Mouse (Mus musculus): ENCODE measurements around the gene Mpzl1. TPM values are rescaled to one million over a fixed set of nuclear protein-coding genes. Genes with fewer than 3 reads are reported as not detected.

The Mpzl1 gene
- total RNA-seq, 2 experiments from 2014 or later, result 33.3 to 34.1 TPM

DNA sequence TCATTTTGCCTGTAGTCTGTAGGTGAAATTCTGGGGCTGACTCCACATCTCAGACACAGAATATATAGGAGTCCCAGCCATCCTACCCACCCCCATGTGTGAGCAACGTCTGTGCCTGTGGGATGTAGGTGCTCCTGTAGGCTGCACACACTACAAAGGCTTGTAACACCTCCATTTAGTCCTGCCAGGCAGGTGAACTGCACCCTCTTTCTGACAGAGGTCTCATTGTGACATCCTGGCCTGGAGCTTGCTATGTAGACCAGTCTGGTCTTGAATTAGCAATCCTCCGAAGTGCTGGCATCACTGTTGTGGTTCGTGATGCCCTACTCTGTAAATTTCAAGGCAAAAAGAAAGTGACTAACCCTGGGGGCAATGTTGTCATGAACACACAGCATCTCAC is 26.9 kb upstream of the Mpzl1 start:
- intact Hi-C loops (cut with DNase I), result loop anchor here (2.0 to 10.0 kb wide), 3 partner anchors 18 to 334 kb away; no protein-coding TSS in a partner anchor
- no peak for DNase-seq

DNA sequence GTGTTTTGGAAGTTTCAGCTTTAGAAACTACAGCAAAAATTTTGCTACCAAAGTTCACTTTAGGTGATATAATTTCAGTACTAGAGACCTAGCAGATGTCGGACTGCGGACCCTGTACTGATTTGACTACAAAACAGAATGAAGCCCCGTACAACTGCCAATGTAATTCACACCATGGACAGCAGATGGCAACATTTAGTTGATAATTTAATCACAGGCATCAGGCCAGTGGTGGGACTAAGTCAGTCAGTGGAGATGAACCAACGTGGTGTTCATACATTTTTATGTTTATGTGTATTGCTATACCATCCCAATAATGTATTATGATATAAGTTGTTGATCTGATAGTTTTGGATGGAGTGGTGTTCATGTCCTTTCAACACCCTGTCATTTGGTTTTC is 26.4 kb upstream of the Mpzl1 start:
- DNase-seq, result peak; percentile 54 to 79
- intact Hi-C loops (cut with DNase I), result loop anchor here (1.0 to 10.0 kb wide), 4 partner anchors 18 to 334 kb away; no protein-coding TSS in a partner anchor

DNA sequence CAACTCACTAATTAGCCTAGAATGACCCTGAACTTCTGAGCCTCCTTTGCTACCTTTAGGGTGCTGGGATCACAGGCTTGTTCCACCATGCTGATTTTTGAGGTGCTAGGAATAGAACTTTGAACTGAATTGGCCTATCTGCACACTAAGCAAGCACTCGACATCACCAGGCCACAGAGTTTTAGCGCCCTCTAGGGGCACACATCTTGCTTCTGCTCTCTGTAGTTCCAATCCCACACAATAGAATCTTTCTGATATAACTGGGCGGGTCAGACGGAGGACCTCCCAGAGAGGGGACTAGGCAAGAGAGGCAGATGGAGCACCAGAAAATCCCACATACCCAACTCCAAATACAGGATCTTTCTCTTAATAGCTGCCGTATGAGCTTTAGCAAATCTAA is 24.3 kb upstream of the Mpzl1 start:
- peak; percentile 74 to 83 for DNase-seq
- intact Hi-C loops (cut with DNase I), result loop anchor here (1.0 to 10.0 kb wide), 3 partner anchors 48 to 274 kb away; no protein-coding TSS in a partner anchor

DNA sequence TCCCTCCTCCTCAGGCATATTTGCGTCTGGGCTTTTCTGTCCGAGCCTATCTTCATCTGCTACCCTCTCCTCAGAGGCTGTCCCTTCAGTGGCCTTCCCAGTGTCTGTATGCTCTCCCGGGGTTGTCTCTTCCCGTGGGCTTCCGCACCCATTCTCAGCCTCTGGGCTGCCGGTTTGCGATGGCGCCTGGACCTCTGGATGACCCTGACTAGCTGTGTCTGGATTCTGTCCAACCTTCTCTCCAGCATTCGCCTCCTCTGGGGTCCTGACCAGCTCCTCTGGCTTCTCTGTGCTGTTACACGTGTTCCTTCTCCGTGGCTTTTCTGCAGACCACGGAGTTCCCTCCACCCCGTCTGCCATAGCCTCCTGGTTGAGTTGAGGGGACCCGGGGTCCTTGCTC is 21.1 kb upstream of the Mpzl1 start:
- intact Hi-C loops (cut with DNase I), result loop anchor here (10.0 kb wide), 1 partner anchor 271 kb away; no protein-coding TSS in a partner anchor
- peak in 1 of 2 experiments; percentile 39 for DNase-seq

DNA sequence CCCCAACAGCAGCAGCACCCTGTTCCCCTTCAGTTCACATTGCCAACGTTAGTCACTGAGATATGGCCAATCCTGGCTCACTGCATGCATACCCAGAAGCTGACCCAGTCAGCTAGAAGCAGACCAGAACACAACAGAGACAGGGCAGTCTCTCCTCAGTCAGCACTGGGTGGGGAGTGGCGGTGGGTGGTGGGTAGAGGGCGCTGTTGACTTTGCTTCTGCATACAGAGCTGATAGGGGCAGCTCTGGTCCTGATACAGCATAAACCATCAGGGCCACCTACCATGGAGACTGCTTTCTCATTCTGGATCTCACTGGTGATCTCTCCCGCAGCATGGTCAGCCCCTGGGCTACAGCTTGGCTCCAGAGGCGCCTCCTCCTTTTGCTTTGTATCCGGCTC is 20.7 kb upstream of the Mpzl1 start:
- intact Hi-C loops (cut with DNase I), result loop anchor here (10.0 kb wide), 1 partner anchor 270 kb away; no protein-coding TSS in a partner anchor
- DNase-seq, result peak; percentile 51 to 67

DNA sequence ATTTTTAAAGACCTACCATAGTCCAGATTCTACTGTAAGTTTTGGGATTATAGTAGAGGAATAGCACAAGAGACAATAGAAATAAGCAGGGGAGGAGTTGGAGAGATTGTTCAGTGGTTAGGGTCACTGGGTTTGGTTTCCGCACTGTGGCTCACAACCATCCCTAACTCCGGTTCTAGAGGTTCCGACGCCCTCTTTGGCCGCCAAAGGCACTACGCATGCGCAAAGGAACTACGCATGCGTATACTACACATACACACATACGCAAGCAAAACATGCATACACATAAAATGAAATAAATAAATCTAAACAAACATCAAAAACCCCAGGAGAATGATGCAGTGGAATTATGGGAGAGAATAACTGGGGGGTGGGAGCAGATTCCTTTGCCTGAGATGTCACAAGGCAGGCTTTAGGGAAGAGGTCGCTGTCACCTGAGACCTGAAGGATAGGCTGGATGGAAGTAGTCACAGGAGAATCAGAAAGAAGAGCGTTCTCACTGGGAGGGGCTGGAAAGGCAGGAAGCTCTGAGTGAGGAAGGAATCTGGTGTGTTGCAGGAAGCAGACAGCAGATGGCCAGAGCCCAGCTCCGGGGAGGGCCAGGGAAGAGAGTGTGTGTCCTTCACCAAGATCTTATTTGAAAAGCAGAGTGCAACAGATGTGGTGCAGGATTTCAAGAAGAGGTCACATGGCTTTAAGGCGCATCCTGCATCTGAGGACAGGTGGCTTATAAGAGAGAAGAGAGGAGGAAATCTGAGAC is 19.0 kb upstream of the Mpzl1 start:
- peak in 1 of 2 experiments; percentile 40 for DNase-seq
- intact Hi-C loops (cut with DNase I), result loop anchor here (10.0 kb wide), 1 partner anchor 269 kb away; no protein-coding TSS in a partner anchor

DNA sequence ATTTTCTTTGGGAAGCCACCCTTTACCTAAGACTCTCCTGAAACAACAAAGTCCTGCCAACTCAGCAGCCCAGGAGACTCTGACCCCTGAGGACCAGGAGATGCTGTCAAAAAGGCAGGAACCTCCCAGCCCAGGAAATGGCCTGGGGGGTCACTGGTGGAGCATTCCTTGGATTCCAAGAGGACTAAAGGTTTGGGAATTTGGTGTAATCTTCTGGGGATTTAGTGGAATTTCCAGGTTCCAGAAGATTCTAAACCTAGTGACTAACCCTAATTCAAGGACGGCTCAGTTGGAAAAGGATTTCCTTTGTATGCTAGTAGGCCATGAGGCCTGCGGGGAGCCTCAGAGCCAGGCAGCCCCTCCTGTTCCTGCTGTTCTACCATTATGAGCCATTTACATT is 18.2 kb upstream of the Mpzl1 start:
- no peak for DNase-seq
- intact Hi-C loops (cut with DNase I), result loop anchor here (10.0 kb wide), 1 partner anchor 268 kb away; no protein-coding TSS in a partner anchor

DNA sequence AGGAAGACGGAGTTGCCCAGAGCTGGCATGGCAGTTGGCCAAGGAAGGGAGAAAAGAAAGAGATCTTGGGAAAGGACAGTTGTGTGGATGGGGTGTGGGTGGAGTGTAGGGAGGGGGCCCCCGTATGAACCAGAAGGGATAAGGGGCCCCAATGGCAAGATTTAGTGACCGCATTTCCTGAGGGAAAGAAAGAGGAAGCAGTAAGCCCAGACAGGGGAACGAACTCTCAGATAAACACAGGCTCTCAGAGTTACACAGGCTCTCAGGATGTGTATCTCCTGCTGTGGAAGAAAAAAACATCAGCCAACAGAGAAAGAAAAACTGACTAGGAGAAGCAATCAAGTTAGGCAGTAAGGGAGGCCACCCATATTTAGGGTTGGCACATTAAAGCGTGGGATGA is 16.8 kb upstream of the Mpzl1 start:
- intact Hi-C loops (cut with DNase I), result loop anchor here (10.0 kb wide), 1 partner anchor 266 kb away; no protein-coding TSS in a partner anchor
- no peak for DNase-seq

DNA sequence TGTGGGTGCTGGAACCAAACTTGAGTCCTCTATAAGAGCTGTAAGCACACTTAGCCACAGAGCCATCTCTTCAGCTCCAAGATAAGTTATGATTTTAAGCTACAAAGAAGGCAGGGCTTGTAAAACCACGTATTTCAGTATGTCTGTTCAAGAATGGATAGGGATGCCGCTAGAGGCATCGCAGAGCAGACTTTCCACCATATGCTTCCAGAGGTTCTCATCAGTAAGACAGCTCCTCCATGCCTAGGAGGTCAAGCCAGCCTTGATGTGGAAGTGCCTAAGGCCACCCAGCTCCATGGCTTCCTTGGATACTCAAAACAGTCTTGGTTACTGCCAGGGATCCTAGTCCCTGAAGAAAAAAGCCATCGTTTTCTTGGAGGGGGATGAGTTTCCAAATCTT is 10.8 kb upstream of the Mpzl1 start:
- intact Hi-C loops (cut with DNase I), result no loop called here
- DNase-seq, result no peak

DNA sequence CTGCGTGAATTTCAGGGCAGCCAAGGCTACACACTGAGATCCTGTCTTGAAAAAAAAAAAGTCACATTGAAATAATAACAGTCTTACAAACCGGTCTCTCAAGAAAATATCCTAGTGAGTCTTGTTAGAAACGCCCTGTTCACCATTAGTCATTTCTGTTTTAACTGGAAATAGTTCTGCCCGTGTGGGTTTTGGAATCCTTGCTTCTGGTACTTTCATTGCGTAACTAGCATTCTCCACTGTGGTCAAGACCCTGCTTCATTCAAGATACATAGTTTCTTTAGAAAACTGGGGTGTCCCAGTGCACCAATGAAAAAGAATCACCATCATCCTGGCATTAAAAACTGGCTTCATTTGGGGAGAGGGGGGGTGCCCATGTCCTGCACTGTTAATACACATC is 9.4 kb upstream of the Mpzl1 start:
- intact Hi-C loops (cut with DNase I), result loop anchor here (2.0 to 5.0 kb wide), 2 partner anchors 59 to 94 kb away; no protein-coding TSS in a partner anchor
- no peak for DNase-seq

DNA sequence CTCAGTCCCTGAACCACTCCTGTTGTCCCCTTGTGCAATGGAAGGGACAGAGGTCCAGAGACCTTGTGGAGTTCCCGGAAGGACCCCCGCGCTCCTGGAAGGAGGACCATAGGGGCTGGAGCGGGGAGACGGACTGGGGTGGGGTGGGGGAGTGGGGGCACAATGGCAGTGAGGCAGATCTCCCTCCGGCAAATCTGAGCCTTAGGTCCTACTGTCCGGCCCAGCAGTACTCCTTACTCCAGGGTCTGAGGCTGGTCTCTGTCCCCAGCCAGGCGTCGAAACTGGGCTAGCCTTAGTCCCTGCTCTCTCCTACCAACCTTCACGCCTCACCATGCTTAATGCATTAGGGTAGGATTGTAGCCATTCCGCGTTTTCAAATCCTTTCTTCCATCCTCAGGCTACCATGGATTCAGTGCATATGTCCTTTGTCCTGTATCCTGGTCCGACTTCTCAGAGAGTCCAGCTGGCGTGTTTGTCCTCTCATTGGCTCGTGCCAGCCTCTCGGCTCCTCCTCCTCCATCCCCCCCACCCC is 8.5 kb upstream of the Mpzl1 start:
- intact Hi-C loops (cut with DNase I), result loop anchor here (2.0 to 5.0 kb wide), 2 partner anchors 58 to 94 kb away; no protein-coding TSS in a partner anchor
- DNase-seq, result peak; percentile 43 to 64

DNA sequence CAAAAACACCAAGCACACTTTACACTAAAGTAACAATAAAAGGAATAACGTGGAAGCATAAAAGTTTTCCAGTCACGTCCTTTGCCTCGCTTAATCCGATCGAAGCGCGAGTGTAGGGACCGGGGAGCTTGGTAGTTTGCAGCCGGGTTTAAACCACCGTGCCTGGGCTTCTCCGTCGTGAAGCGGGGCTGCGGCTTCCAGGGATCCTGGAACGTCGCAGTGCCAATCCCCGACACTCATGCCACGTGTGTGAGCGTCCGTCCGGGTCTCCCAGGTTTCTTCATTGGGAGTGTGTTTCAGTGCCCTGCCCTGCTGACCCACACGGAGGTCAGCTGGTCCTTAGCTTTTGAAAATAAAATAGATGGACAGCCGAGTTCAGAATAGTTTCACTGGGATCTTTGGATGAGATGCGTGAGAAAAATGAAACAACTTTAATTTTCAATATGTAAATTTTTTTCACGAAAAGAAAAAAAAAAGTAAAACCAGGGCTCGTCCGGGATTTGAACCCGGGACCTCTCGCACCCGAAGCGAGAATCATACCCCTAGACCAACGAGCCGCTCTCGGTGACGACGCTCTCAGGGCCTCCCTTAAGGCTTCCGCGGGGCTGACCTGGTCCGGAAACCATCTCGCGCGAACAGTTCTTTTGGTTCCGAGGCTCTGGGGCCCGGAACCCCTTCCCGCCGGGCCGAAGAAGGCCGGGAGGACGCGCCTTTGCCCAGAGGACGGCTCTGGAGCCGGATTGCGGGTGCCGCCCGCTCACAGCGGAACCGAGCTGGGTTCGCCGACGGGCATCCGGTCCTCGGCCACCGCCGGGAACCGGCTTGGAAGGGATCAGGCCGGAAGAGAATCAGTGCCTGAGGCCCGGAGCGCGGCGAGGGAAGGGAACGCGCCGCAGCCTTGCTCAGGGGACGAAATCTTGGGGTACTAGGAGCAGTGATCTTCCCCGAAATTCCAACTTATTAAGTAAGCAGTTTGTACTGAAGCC is 7.7 kb upstream of the Mpzl1 start:
- peak; percentile 92 to 95 for DNase-seq
- intact Hi-C loops (cut with DNase I), result loop anchor here (2.0 to 5.0 kb wide), 2 partner anchors 57 to 95 kb away; no protein-coding TSS in a partner anchor

DNA sequence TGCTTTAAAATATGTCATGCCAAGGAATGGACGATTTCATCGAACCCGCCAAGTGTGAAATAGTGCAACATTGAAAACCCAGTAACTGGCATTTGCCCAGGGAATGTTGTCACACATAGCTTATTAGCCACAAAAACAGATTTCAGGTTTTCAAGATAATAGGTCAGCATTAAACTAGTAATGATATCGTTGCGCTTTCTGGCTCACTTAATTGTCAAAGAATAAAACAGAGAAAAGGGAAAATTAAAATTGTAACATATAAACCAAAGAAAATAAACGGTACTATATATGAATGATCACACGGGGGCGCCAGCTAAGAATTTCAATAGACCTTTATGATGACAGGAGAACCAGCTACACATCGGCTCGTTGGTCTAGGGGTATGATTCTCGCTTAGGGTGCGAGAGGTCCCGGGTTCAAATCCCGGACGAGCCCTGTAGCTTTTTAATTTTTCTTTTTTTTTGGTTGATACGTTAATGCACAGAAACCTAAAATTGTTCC is 7.0 kb upstream of the Mpzl1 start:
- DNase-seq, result peak; percentile 75 to 82
- intact Hi-C loops (cut with DNase I), result loop anchor here (5.0 kb wide), 1 partner anchor 96 kb away; no protein-coding TSS in a partner anchor

DNA sequence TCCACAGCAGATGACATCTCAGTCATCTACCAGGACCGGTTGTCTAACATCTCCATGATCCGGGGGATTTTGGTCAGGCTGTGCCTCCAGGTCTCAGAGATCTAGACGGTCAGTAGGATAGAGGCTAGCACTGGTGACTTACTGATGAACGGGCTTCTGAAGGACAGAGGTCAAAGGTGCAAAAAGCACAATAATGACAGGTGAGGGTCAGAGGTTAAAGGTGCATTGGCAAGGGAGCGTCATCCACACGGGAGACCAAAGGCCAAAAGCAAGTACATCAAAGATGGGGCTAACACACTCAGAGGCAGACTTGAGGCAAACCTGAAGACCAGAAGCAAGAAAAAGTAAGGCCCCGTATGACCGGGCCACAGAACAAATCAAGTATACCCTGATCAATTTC is 2.0 kb upstream of the Mpzl1 start:
- no peak for DNase-seq
- intact Hi-C loops (cut with DNase I), result loop anchor here (10.0 kb wide), 2 partner anchors 171 to 519 kb away; partner anchors contain the start of genes Dcaf6 and Mpc2

DNA sequence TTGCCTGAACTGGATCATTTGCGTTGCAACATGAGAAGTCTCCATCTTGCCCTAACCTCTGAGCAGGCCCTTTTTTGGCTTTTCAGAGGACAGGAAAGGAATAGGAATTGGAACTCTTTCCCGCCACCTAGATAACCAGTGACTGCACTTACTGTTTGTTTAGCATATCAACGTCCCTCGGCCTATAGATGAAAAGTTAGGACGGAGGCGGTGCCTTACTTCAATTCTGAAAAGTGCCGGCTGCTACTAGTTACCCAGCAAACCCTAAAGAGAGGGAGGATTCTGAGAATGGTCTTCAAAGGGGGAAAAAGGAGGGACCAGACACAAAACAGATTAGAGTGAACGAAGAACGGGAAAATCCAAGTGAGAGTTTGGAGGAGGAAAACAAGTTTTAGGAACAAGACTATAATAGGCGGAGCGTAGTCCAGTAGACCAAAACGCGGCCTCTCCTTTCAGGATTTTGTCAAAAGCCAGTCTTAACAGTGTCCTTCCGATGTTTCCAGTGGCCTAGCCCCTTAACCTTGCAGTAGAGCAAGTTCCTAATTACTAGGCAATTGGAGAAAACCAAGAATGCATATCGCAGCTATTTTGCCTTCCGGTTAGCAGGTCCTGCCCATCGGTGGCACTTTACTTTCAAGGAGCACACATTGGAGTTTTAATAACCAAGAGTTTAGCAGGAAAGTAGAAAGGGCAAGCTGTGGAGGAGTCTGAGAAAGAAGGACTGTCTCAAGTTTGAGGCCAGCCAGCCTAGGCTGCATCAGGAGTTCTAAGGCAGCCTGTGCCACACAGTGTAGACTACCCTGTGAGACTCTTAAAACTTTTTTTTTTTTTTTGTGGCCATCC is 938 bp upstream of the Mpzl1 start:
- intact Hi-C loops (cut with DNase I), result loop anchor here (2.0 to 10.0 kb wide), 3 partner anchors 52 to 520 kb away; partner anchors contain the start of genes Dcaf6 and Mpc2
- DNase-seq, result no peak

DNA sequence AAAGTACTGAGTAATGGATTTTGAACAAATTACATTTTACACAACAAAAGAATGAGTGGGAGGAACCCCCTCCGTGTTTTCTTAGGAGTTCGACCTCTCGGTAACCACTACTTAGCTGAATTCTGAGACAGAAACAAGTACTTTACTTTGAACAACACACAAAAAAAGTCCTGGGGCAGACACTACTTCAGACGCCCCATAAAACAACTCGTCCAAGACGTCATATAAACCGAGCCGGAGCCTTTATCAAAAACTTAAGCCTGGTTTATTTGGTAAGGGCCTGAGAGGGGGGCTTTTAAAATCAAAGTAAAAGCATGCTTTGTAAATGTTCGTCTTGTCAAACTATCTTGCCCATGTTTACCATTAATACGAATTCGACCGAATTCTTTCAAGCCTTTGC is 993 bp downstream of the Mpzl1 start:
- DNase-seq, result no peak
- intact Hi-C loops (cut with DNase I), result loop anchor here (2.0 to 10.0 kb wide), 3 partner anchors 15 to 521 kb away; partner anchors contain the start of genes Dcaf6 and Mpc2

DNA sequence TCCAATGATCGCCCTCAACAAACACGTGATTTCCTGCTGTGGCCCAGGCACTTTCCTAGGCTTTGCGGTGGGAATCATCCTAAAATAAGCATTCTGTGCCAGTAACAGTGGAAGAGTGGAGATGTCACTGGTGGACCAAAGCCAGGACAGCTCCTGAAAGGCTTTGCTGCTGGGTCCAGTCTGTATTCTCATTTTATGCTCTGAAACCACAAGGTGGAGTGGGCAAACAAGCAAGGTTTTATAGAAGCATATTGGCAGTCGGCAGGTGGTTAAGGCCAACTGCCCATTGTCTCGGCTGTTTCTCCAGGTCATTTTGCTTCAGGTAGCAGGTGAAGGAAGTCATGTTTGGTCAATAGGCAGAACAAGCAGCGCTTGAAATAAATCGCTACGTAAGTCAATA is 3.2 kb downstream of the Mpzl1 start:
- no peak for DNase-seq
- intact Hi-C loops (cut with DNase I), result loop anchor here (10.0 kb wide), 2 partner anchors 166 to 524 kb away; partner anchors contain the start of genes Dcaf6 and Mpc2

DNA sequence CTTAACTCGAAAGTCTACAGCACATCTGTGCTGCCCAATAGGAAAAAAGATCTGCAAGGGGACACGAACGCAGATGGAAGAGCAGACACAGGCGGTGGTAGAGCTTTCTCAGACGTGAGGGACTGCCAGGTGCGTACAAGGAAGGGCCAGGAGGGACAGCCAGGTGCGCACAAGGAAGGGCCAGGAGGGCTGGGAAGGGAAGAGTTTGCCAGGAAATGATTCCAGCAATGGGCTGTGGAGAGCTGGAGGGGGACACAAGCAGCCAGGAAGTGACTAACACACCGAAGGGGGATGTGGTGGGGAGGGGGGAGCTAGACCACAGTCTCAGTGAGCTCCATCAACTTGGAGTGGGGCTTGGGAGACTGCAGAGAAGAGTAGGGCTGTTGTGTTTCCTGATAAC is 4.4 kb downstream of the Mpzl1 start:
- intact Hi-C loops (cut with DNase I), result loop anchor here (10.0 kb wide), 2 partner anchors 165 to 525 kb away; partner anchors contain the start of genes Dcaf6 and Mpc2
- no peak for DNase-seq

DNA sequence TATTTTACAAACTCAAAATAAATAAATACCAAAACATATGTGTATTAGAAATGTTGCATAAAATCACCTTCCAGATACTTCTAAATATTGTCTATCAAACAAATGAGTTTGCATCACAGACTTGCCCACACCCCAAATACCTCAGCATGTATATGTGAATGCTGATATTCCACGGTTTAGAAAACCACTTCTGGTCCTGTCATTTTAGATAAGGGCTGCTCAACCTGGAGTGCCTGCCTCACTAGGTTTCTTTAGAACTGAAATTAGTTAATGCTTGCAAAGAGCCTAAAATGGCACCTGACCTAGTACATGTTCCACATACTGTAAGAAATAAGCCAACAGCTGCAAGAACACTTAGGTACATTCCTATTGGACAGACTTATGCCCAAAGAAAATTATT is 5.7 kb downstream of the Mpzl1 start:
- intact Hi-C loops (cut with DNase I), result no loop called here
- no peak for DNase-seq
